Mouse (Mus musculus): ENCODE data around the gene Elavl3. TPM values are rescaled to one million over a fixed set of nuclear protein-coding genes. Genes with fewer than 3 reads are reported as not detected.

Gene Elavl3
- polyA plus RNA-seq (2015; fragmentation: Nextera tagmentation; extraction: Ambion mirVana) = 4.7 and 14.8 TPM in 2 replicates

GRCm38 (mm10) chr9:22051958-22052254 lies at the start of gene Elavl3:
Elavl3 (minus strand) TSS chr9:22052023.

GRCm38 (mm10) chr9:22098993-22099696 lies 47.3 kb upstream of the Elavl3 start, which contains the start of gene Cnn1:
Cnn1 (plus strand) TSS chr9:22099216.

GRCm38 (mm10) chr9:22085022-22085834 lies 33.4 kb upstream of the Elavl3 start, which contains the start of gene Ecsit:
Ecsit (minus strand) TSS chr9:22085438.

GRCm38 (mm10) chr9:22070791-22071573 lies 19.2 kb upstream of the Elavl3 start, which contains the start of the genes Gm49318 and Zfp653:
Gm49318 (minus strand) TSS chr9:22071259.
Zfp653 (minus strand) TSS chr9:22071376.

GRCm38 (mm10) chr9:22002194-22003162 lies 49.3 kb downstream of the Elavl3 start, which contains the start of the genes Ccdc151 and Prkcsh:
Ccdc151 (minus strand) TSS chr9:22002634.
Prkcsh (plus strand) TSS chr9:22002806.

GRCm38 (mm10) chr9:21989230-21990110 lies 62.4 kb downstream of the Elavl3 start, which contains the start of gene Rgl3:
Rgl3 (minus strand) TSS chr9:21989446.

Other genes with a start within 250 kb of the Elavl3 start
- gene Angptl8, start 216.5 kb downstream of the Elavl3 start, polyA plus RNA-seq (2015; fragmentation: Nextera tagmentation; extraction: Ambion mirVana) = 2.5 and 5.4 TPM in 2 replicates
- gene Dock6, start 199.4 kb downstream of the Elavl3 start, polyA plus RNA-seq (2015; fragmentation: Nextera tagmentation; extraction: Ambion mirVana) = 13.4 and 19.5 TPM in 2 replicates
- 29.0 and 42.6 TPM in 2 replicates for gene Rab3d, start 133.8 kb downstream of the Elavl3 start, polyA plus RNA-seq (2015; fragmentation: Nextera tagmentation; extraction: Ambion mirVana)
- gene Ccdc159, start 124.6 kb downstream of the Elavl3 start, polyA plus RNA-seq (2015; fragmentation: Nextera tagmentation; extraction: Ambion mirVana) = 2.9 and 5.4 TPM in 2 replicates
- 823 and 878 TPM in 2 replicates for gene Tmem205, start 124.5 kb downstream of the Elavl3 start, polyA plus RNA-seq (2015; fragmentation: Nextera tagmentation; extraction: Ambion mirVana)
- 23.0 and 26.2 TPM in 2 replicates for gene Plppr2, start 115.0 kb downstream of the Elavl3 start, polyA plus RNA-seq (2015; fragmentation: Nextera tagmentation; extraction: Ambion mirVana)
- 4.9 and 7.5 TPM in 2 replicates for gene Swsap1, start 96.3 kb downstream of the Elavl3 start, polyA plus RNA-seq (2015; fragmentation: Nextera tagmentation; extraction: Ambion mirVana)
- gene Epor, start 88.5 kb downstream of the Elavl3 start, polyA plus RNA-seq (2015; fragmentation: Nextera tagmentation; extraction: Ambion mirVana) = 4.9 and 11.3 TPM in 2 replicates
- 6.7 and 26.1 TPM in 2 replicates for gene Rgl3, start 62.6 kb downstream of the Elavl3 start, polyA plus RNA-seq (2015; fragmentation: Nextera tagmentation; extraction: Ambion mirVana)
- gene Ccdc151, start 49.4 kb downstream of the Elavl3 start, polyA plus RNA-seq (2015; fragmentation: Nextera tagmentation; extraction: Ambion mirVana) = 0.99 and 2.6 TPM in 2 replicates
- gene Prkcsh, start 49.2 kb downstream of the Elavl3 start, polyA plus RNA-seq (2015; fragmentation: Nextera tagmentation; extraction: Ambion mirVana) = 58.7 and 85.9 TPM in 2 replicates
- gene Gm49318, start 19.2 kb upstream of the Elavl3 start, polyA plus RNA-seq (2015; fragmentation: Nextera tagmentation; extraction: Ambion mirVana) = not detected in 2 replicates
- 7.8 and 9.7 TPM in 2 replicates for gene Zfp653, start 19.4 kb upstream of the Elavl3 start, polyA plus RNA-seq (2015; fragmentation: Nextera tagmentation; extraction: Ambion mirVana)
- gene Ecsit, start 33.4 kb upstream of the Elavl3 start, polyA plus RNA-seq (2015; fragmentation: Nextera tagmentation; extraction: Ambion mirVana) = 15.2 and 28.5 TPM in 2 replicates
- 1.2 and 3.7 TPM in 2 replicates for gene Cnn1, start 47.2 kb upstream of the Elavl3 start, polyA plus RNA-seq (2015; fragmentation: Nextera tagmentation; extraction: Ambion mirVana)
- gene Elof1, start 65.1 kb upstream of the Elavl3 start, polyA plus RNA-seq (2015; fragmentation: Nextera tagmentation; extraction: Ambion mirVana) = 147 and 191 TPM in 2 replicates
- gene Acp5, start 83.7 kb upstream of the Elavl3 start, polyA plus RNA-seq (2015; fragmentation: Nextera tagmentation; extraction: Ambion mirVana) = 12.9 and 19.0 TPM in 2 replicates
- 193 and 239 TPM in 2 replicates for gene Pigyl, start 104.8 kb upstream of the Elavl3 start, polyA plus RNA-seq (2015; fragmentation: Nextera tagmentation; extraction: Ambion mirVana)
- 0.25 and 0.36 TPM in 2 replicates for gene Zfp872, start 136.1 kb upstream of the Elavl3 start, polyA plus RNA-seq (2015; fragmentation: Nextera tagmentation; extraction: Ambion mirVana)
- 11.5 and 19.0 TPM in 2 replicates for gene Zfp809, start 173.7 kb upstream of the Elavl3 start, polyA plus RNA-seq (2015; fragmentation: Nextera tagmentation; extraction: Ambion mirVana)
- 0.99 and 1.3 TPM in 2 replicates for gene Zfp599, start 207.9 kb upstream of the Elavl3 start, polyA plus RNA-seq (2015; fragmentation: Nextera tagmentation; extraction: Ambion mirVana)